Mouse (Mus musculus) WW6 (cell line): ENCODE measurements at regions not wholly inside any gene's neighbourhood (a gene's known extent, or its start where the extent isn't known, plus 50 kb on each side); places are given as distances from the start of the nearest gene placed in this dataset.

Experiments used
- DNase-seq: peaks from one replicate; pipeline ENCODE4 v3.0.0-alpha.2; 2013; ENCODE audit warnings: low read depth, low spot score

DNA sequence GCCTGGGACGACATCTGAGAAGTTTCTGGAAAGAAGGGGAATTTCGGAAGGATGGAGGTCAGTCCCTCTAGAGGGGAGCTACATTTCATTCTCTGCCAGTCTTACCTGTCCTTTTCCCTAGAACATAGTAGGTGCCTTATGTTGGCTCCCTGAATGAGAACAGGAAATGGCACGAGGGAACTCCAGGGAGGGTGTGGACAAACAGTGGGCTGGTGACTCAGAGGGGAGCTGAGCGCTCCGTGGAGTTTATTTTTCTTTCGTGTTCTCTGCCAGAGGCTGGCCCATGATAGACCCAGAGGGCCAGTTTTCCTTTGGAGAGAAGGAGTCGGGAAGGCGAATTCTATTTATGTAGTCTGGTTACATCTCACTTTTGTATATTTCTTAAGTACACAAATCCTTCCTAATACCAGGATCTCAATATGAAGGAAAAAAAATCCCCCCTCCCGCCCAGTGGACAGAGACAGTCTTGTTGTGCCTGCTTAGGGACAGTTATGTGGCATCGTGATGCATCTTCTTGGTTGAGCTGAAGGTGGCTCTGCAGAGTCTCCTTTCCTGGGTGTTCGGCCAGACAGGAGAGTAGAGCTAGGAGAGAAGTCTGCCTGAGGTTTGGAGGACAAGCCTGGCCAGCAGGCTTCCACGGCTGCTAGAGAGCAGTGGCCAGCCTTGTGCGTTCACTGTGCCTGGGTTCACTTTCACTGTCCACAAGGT, 84.3 kb upstream of the Rbpj start:
- no peak for DNase-seq

GRCm38 (mm10) chr5:53384026-53384425, 81.9 kb upstream of the Rbpj start:
- DNase-seq = no peak

DNA sequence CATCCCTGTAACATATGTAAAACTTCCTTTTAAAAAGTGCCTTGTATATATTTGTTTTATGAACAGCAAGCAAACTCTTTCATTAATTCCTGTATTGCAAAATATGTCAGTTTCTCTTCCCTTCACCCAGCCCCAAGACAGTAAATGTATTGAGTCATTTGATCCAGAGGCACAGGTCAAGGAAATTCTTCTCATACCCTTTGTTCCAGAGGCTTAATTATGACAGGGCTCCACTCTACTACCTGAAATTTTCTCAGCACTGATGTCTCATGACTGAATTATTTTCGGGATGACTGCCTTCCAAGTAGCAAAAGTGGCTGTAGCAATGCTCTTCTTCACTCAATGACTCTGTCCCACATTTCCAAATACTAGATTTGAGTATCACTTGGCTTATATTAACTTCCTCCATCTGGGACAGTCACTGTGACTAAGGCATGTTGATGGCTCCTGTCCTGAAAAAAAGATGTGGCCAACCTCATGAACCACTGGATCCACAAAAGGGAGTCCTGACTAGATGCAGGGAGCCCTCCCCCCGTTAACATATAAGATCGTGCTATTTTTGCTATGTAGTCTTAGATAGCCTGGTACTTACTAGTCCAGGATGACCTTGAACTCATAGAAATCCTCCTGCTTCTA, 80.3 kb upstream of the Rbpj start:
- DNase-seq = no peak

- DNase-seq = no peak
These were observed 72.4 kb upstream of the Rbpj start for GRCm38 (mm10) chr5:53393571-53393970.

- DNase-seq = no peak
These were observed 71.4 kb upstream of the Rbpj start for GRCm38 (mm10) chr5:53394560-53394959.

DNA sequence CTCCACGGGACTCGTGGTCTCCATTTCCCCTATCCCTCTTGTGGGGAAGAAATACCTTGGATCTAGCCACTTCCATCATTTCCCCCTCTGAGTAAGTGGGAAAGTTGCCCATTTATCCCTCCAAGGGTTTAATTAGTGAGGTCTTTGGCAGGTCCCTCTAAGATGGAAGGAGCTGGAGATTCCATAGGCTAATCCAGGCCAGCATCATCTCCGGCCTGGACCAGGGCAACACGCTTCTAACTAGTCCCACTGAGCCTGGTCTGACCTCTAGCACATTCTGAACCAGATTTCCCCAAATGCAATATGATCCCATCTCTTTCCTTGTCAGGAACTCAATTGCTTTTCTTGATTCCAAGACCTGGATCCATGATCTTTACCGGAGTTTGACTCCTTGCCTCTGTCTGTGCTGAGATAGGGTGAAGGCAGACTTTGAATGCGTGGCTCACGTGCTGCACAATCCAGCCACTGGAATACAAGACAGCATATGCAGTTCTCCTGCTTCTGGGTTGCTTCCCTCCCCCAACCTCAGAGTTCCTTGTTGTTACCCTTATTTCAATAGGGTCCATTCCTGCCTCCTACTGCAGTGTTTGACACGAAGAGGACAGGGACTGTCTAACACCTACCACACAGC, 67.4 kb upstream of the Rbpj start:
- DNase-seq = no peak

GRCm38 (mm10) chr5:53401093-53401492, 64.9 kb upstream of the Rbpj start:
- DNase-seq = no peak

DNA sequence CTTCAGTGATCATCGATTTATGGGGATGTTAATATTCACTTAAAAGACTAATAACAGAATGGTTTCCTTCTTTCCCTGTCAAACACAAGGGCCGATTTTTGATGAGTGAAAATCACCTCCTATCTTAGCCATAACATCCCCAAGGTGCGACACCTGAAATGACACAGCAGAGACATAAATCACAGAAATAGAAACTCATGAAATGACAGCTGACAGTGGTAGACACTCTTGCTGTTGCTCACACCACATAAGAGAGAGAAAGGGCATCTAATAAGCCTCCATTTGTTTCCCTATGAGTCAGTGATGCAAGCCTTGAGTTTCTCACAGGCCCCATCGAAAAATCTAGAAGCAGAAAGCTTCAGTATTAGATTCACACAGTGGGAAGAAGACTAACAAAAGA, 63.9 kb upstream of the Rbpj start:
- DNase-seq = no peak

DNA sequence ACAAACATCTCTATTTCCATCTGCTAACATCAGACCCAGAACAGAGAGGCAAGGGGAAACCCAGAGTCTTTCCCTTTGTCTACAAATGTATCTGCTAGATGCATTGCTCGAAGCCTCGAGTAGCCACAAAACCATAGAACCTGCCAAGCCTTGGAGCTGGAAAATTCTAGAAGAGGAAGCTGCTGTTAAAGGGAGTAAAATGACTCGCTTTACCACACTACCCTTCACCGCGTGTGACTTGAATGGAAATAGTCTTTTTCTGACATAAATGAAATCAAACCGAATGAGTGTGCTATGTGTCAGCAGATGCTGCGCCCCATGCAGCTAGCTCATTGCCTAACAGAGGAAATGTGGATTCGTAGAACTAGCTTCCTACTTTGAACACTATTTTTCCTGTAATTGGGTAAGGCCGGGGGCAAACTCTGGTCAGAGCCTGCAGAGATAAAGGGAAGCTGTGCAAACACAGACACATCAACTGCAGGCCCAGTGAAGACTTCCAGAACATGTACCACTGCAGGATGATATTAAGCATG, 63.3 kb upstream of the Rbpj start:
- DNase-seq = no peak

GRCm38 (mm10) chr5:53405929-53406328, 60.0 kb upstream of the Rbpj start:
- no peak for DNase-seq

DNA sequence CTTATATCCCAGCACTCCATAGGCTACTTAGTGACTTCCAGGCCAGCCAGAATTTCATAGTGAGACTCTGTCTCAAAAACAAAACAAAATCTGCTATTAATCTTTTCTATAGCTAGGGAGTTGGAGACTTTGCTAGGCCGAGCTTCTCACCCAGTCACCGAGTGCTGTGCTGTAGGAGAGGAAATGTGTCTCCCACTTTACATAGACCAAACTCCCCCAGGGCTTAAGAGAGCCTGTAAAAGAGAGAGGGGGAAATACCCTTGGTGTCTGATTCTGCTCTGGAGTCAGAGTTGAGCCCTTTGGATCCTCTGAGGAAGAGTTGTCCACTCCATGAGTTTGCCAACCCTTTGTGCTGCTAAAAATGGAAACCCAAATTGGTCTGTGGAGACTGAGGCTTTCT, 58.3 kb upstream of the Rbpj start:
- DNase-seq = no peak

- no peak for DNase-seq
These were observed 57.7 kb upstream of the Rbpj start for GRCm38 (mm10) chr5:53408235-53408634.

- DNase-seq = no peak
These were observed 56.2 kb upstream of the Rbpj start for GRCm38 (mm10) chr5:53409740-53410139.

GRCm38 (mm10) chr5:53412391-53413075, 53.4 kb upstream of the Rbpj start:
- no peak for DNase-seq

GRCm38 (mm10) chr5:53413677-53414076, 52.3 kb upstream of the Rbpj start:
- no peak for DNase-seq

- no peak for DNase-seq
These were observed 50.5 kb upstream of the Rbpj start for GRCm38 (mm10) chr5:53415472-53415871.
